Mouse (Mus musculus): ENCODE measurements around the gene Cep57l1.

Gene Cep57l1

GRCm38 (mm10) chr10:41675842-41676571, 133.7 kb downstream of the Cep57l1 start:
- no peak for DNase-seq (ENCODE audit: low spot score in 2 of 2)

GRCm38 (mm10) chr10:41675243-41675642, 134.4 kb downstream of the Cep57l1 start:
- no peak for DNase-seq (ENCODE audit: low spot score in 2 of 2)

- no peak for DNase-seq (ENCODE audit: low spot score in 2 of 2)
These were observed 135.3 kb downstream of the Cep57l1 start for GRCm38 (mm10) chr10:41674362-41674761.

- no peak for DNase-seq (ENCODE audit: low spot score in 2 of 2)
These were observed 139.5 kb downstream of the Cep57l1 start for GRCm38 (mm10) chr10:41670196-41670595.
